Mouse (Mus musculus) mouse trophoblast stem cell (cell line): ENCODE measurements around the gene Cdc42ep3.

Source experiments
- in situ Hi-C, 2 experiments: fragments of 300-500 bp; cut with MseI, MboI; formaldehyde crosslinking; loops; 2 replicates in 1 of 2; 3 replicates in 1 of 2; pipeline ENCODE4 v1.15.1; 2025

The Cdc42ep3 gene

DNA sequence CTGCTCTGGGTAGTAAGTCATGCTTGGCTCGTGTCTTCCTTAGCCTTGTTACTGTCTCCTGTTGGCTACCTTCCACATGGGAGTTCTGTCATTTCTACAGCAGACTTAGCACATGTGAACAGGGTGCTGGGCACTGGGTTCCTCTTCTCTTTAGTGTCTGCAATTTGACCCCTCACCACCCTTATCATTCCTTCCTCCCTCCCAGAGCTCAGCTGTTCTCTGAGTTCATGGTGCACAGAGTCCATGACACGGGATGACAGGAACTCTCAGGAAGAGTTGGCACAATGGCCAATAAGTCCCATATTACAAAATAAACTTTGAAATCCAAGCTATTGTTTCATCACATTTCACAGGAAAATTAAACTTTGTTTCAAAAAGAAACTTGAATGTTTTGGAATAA, 64.2 kb downstream of the Cdc42ep3 start:
- in situ Hi-C loops, result no loop called here

DNA sequence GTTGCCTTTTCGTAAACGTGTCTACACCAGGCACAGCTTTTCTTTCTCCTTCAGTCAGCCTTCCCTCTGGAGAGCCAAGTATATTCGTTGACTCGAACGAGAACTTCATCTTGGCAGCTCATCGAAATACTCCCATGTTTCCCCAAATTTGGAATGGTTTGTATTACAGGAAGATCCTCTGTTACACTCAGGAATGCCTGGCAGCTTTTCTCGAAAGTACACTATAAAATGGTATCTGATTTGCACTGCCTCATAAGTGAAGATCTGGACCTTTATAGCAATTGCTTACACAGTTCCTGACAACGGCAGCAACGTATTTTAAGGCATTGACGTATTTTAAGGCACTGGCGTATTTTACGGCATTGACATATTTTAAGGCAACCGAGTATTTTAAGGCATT, 67.6 kb downstream of the Cdc42ep3 start:
- in situ Hi-C loops, result no loop called here

DNA sequence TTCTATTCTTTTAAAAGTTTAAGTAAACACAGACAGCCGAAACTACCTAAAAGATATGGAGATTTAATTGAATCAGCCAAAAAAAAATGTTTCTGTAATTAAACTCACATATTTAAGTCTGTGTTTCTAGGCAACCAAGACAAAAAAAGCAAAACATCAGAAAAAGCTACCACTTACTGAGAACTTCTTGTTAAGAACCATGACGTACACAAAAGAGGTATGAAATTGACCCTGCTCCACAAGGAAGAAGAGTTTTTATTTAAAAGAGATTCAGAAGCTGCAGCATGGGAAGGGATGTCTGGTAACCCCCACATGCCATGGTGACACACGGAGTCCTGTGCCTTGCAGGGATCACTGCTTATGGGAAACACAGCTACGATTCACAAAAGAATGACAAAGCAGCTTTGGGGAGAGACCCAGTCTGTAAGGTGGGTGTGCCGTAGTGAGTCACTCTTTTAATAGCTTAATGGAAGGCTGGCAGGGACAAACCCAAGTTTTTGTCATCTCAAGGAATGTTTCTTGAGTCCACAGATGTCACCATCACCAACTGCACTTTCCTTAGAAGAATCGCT, 69.8 kb downstream of the Cdc42ep3 start:
- in situ Hi-C loops, result no loop called here
